Mouse (Mus musculus): ENCODE measurements at regions not wholly inside any gene's neighbourhood (a gene's known extent, or its start where the extent isn't known, plus 50 kb on each side); places are given as distances from the start of the nearest gene placed in this dataset.

DNA sequence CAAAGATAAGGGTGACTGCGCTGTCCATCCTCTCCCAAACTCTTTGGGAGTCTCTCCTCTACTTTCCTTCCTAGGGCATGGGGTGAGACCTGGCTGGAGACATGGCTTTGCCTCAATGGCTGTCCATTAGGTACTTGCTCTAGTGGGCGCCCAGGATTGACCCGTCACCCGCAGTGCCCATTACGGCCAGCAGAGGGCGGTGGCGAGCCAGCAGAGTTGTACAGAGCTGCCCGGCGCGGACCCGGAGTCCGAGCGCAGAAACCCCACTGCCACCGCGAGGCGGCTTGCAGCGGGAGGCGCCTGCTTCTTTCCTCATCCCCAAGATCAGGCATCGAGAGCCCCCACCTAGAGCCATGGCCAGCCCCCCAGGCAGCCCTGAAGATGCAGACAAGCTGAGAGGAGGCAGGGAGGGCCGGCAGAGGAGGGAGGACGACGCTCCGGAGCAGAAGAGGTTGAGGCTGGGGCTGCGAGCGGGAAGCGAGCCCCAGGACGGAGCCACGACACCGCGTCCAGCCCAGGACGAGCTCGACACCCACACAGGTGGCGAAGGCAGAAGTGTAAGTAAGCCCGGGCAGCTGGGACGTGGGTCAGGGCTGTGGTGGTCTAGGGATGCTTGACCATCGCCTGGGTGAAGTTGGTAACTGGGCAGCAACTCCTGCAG is 50.9 kb upstream of the Eef2kmt start:
- DNase-seq (ENCODE audit: low spot score in 2 of 2): peak; percentile 64

Data from gastrocnemius, adult 8-10 months (tissue).